Mouse (Mus musculus) spleen, postnatal 10 days (tissue): ENCODE data around the gene Cox6b1.

ENCODE experiments used
- DNase-seq, 2 experiments: peaks; one replicate each; pipeline ENCODE4 v3.0.0; 2021 to 2022; ENCODE audit warnings: low spot score in 2 of 2

Gene Cox6b1

DNA sequence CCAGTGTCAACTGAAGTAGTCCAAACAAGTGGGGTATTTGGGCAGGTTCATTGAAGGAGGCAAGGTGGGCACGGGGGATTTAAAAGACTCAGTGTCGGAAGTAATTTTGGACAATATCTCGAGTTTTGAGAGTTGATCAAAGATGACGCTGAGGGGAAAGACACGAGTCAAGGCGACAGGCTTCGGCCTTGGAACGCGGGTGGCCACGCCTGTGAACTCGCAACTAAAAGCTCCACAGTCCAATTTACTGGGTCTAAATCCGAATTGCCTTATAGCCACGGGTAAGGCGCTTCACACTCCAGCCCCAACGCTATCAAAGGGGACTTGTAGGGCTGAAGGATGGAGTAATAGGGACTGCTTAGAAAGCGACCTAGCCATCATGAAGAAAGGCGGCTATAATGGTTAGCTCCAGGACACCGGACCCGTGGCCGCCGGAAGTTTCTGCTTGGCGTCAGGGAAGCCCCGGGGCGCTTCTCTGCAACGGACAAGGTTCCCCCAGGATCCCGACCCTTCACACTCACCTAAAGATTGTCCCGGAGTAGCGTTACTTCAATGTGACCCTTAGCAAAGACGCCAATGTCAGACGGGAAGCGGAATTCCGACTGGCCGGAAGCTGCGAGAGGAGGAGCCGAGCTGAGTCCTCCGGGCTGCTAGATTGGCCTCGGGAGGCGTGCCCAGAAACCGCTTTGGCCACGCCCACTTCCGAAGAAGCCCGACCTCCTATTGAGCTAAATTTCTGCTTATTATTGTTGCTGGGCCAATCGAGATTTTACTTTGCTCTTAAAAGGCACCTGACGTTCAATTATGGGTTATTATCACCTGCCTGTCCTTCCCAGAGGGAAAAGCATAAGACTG lies at the start of gene Cox6b1:
Gene Cox6b1, minus strand, starts transcription at position 622 of the 855 bp plus-strand sequence.
- peak; percentile 77 to 92 for DNase-seq

DNA sequence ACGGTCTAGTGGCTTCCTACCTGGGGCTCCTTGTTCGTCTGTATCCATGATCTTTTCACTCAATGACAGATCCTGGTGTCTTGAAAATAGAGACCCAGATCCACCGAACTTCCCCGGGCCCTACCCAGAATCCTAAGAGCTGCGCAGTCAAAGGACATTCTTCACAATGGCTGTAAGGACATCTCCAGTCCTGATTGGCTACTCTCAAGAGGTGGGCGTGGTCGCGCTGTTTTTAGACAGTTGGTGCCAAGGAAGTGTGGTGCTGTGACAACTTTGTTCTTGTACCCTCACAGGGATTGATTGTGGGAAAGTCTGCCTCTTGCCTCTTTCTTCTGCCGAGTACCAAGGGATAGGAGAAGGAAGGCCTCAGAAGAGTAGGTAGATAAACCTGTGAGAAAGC lies 45.5 kb upstream of the Cox6b1 start, which contains the start of gene Pmis2:
Gene Pmis2, minus strand, starts transcription at position 126 of the 400 bp plus-strand sequence.
- DNase-seq: no peak

DNA sequence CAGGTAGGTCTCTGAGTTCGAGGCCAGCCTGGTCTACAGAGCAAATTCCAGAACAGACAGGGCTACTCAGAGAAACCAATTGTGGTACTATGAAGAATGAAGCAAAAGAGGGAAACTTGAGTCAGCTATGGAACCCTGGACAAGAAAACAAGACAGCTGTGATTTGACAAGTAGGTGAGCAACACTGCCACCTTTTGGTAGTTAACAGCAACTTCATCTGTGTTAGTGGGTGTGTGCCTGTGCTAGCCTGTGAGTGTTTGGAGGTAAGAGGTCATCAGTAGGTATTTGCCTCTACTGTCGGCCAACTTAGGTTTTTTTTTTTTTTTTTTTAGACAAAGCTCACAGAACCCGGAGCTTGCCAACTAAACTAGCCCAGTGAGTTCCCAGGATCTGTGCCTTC lies 43.3 kb upstream of the Cox6b1 start:
- DNase-seq: no peak

DNA sequence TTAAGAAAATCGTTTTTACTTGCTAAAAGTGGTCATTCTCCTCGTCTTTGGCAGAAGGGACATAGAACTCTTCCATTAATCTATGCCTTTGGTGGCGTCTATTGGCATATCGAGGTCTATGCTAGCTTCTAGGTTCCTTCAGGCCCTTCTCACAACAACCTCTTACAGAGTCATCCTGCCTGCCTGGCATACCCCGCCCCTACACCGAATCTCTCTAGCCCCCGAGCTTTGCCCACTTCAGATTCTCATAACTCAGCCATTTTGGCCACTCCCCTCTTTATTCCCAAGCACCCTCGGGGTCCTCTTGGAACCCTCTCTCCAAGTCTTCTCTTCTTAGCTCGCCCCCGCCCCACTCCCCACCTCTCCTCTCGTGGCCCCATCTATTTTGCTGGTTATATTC lies 39.4 kb upstream of the Cox6b1 start:
- DNase-seq: peak in 1 of 2 experiments; percentile 18

DNA sequence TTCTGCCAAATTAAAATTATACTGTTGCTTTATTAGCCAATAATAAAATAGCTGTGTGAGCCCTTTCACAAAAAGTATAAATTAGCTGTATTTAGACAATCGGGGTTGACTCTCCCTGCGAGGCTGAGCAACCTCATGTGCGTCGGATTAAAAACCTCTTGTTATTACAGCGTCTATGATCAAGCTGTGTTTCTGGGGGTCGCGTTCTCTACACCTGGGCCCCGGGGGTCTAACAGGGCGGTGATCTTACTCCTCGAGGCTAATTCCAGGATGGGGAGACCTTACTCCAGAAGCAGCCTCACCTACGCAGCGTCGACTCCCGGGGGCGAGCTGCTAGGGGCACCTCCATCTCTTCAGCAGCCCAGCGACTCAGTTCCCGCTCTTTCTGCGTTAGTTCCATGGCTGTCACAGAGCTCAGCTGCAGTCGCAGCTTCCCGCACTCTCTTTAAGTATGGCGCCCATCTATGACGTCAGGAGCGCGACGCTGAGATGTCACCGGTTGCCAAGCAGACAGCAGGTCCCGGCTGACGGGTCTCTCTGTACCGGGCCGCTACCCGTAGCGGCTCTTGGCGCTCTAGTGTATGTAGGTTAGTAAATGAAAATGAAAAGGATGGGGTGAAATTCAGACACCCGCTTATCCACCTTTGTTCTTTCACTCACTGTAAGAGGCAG lies 38.7 kb upstream of the Cox6b1 start, which contains the start of gene Haus5:
Gene Haus5, minus strand, starts transcription at position 466 of the 672 bp plus-strand sequence.
- DNase-seq: peak; percentile 89 to 94

DNA sequence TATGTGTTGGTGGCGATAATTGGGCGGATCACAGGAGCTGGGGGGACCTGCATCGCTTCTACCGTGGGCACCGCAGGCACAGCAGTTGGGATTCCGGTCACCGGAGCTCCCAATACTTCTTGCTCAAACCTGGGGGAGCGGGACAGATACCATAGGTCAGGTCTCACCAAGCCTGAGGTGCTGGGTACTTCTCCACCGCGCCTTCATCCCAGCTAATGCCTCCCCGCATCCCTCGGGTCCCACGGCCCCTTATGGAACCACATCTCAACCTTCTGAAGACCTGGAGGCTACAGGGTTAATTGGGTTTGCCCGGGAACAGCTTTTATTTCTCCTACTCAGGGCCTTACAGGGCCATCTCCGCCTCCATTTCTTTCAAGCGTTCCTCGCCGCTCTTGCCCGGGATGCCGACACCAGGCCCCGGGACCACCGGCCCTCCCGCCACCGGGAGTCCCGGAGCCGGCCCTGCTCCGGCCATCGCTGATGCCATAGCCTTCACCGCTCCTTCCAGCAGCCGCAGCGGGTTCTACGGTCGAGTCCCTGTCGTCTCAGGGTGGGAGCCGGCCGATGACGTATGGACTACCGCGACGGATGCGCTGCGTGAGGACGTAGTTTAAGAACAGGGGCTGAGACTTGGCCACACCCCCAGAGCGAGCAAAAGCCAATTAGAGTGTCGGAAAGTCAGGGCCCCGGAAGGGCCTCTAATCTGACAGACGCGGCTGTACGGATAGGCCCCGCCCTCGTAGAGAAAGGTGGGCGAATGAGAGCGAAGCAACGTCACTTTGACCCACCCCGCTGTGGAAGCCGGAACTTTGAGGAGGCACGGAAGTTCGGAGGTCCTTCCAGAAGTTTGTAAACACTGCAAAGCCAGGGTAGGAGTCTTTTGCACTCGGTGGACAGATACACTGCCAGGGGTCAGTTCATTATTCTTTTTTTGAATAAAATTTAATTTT lies 23.9 kb upstream of the Cox6b1 start, which contains the start of gene Rbm42:
Gene Rbm42, minus strand, starts transcription at position 727 of the 950 bp plus-strand sequence.
- DNase-seq: peak; percentile 95 to 99

DNA sequence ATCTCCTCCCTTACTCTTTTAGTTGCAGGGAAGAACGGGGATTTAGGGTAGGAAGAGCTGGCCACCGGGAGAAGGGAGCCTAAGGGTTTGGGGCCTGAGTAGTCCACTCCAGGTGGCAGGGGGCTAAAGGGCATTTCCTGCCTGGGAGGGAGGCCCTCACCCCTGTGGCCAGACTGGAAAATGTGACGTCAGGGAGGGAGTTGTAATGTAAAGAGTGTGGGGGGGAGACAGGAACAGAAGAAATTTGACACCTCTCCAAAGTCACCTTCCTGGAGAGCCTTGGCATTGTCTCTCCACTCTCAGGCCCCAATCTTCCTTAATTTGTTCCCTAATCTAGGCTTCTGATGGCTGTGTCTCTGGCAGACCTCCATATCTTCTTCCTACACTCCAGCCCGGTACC lies 13.1 kb upstream of the Cox6b1 start:
- no peak for DNase-seq

DNA sequence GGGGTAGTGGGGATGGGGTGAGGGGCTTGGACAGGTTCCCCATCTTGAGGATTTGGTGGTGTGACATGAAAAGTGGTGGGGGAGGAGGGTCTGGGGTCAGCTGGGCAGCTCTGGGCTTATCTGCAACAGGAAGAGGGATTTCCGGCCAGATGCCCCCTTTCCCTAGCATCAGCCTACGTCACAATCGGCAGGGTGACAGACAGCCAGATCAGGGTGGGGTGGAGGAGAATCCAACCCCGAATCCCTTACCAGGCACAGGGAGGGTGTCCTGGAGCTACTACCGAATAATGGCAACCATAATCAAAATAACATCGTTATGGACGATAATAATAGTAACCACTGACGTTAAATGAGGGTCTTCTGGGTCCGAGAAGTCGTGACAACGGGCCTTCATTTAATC lies 10.4 kb upstream of the Cox6b1 start:
- DNase-seq: no peak

DNA sequence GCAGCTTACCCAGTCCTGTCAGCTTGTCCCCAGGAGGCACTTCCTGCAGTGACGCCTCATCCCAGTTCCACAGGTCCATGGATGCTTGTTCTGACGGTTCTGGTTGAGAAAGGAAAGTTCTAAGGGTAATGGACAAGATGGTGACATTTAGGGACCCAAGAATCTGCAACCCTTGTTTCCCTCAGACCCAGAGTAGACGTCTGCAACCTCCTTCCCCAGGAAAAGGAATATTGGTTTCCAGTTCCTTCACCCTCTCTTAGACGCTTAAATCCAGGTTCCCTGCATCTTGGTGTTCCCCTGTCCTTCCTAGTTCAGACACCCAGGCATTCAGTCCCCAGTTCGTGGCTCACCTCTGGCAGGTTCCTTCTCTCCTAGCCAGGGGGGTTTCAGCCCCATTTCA lies 9.8 kb upstream of the Cox6b1 start, which contains the start of gene Etv2:
Gene Etv2, minus strand, starts transcription at position 101 of the 400 bp plus-strand sequence.
- DNase-seq: no peak

DNA sequence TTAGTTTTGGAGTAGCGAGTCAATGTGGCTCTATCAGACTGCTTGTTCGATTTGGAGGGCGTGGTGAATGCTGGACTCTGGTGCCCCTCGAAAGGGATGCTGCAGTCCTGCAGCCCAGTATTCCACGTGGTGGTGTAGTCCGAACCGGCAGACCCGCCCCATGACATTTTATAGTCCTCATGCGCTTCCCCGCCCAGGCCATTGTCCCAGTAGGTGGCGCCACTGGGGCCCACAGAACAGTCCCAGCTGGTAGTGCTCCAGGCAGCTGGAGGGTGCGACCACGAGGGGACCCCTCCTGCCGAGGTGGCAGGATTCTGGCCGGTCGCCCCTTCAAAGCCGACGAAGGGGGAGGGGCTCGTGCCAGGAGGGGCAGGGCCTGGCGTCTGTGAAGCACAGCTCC lies 8.7 kb upstream of the Cox6b1 start:
- peak; percentile 38 to 82 for DNase-seq

DNA sequence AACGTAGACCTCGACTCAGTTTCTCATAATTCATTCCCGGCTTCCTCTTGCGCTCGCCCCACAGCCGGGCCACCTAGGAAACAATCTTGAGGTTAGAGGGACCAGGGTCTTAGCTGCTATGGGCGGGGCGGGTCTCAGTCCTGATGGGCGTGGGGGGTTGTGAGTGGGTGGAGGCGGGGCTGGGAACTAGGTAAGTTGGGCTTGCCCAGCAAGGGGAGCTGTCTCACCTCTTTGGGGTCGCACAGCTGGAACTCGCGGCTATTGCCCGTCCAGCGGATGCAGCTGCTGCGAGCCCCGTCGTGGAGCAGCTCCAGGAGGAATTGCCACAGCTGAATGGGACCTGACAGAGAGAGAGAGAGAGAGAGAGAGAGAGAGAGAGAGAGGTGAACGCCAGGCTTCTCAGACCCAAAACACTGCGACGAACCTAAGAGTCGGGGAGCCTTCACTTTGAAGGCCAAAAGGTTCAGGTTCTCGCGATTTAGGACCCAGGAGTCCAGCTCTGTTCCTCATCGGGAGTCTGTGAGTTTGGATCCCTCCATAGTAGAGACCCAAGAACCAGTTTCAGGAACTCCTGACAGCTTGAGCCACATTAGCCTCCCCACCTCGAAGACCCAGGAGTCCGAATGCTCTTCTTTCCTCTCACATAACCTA lies 7.9 kb upstream of the Cox6b1 start:
- no peak for DNase-seq

DNA sequence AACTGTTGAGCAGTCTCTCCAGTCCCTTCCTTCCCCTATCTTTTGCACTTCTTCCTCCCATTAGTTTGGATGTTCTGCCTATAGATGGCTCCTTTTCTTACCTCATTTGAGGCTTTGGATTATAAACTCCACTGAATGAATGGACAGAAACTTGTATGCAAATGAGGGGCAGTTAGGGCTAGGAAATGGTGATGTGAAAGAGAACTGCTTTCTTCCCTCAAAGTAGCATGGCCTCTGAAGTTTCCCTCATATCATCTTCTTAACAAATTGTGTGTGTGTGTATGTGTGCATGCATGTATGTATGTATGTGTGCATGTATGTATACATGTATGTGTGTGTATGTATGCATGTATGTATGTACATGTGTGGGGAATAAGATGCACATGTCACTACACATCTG lies 3.1 kb upstream of the Cox6b1 start:
- DNase-seq: no peak

DNA sequence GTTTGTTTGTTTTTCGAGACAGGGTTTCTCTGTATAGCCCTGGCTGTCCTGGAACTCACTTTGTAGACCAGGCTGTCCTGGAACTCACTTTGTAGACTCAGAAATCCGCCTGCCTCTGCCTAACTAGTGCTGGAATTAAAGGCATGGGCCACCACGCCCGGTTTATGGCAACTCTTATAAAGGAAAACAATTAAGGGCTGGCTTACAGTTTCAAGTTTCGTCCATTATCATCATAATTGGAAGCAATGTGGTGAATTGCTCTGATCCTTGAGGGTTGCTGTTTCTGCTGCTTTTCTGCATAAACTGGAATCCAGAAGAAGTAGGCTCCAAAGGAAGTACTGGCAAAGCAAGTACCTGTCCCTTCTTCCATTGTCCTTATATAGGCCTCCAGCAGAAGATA lies 696 bp upstream of the Cox6b1 start:
- no peak for DNase-seq

DNA sequence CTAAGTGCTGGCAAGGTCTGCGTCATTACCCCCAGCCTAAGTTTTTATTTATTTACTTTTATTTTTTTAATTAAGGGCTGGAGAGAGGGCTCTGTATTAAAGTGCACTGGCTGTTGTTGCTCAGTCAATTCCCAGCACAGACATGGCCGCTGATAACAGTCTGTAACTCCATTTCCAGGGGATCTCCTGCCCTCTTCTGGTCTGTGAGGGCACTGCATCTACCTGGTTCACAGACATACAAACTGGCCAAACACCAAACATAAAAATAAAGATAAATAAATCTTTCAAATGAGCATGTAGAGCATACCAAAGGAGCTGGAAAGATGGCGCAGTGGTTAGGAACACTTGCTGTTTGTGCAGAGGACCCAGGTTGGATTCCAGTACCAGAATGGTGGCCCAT lies 6.7 kb downstream of the Cox6b1 start:
- DNase-seq: peak; percentile 22 to 67

DNA sequence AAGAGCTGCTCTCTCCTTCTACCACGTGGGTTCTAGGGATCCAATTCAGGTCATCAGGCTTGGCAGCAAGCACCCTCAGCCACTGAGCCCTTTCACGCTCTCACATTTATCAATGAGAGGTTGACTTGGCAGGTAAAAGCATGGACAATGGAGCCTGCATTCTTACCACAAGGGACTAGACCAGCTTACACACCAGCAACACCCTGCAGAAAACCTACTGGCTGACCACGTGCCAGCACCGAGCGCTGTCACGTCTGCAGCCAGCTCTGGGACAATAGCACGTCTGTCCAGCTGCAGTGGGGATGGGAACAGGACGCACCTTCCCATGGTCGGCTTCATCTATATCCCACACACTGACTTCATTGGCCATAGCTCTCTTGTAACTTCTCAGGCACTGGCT lies 7.3 kb downstream of the Cox6b1 start:
- no peak for DNase-seq

DNA sequence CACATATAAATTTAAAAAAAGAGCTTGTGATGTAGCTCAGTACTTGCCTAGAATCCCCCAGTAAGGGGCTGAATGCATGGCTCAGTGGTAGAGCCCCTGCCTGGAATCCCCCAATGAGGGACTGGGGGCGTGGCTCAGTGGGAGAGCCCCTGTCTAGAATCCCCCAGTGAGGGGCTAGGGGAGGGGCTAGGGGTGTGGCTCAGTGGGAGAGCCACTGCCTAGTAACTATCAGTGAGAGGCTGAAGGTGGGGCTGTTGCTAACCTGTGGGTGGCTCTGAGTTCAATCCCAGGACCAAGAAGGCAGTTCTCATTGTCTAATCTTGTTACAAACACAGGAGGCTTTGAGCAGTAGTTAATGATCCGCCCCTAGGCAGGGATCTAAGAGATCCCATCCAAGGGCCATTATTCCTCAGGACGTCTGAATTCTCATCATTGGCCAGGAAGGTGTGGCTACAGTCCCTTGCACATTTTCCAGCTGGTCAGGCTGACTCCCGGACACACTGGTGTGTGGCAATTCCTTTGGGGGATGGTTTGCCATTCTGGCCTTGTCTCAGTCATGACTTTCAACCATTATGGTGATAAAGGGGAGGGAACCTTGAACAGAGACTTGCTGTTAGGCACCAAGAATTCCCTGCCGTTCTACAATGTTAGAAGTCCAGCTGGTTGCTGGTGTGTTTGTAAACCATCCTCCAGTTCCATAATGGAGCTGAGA lies 10.7 kb downstream of the Cox6b1 start:
- DNase-seq: no peak

DNA sequence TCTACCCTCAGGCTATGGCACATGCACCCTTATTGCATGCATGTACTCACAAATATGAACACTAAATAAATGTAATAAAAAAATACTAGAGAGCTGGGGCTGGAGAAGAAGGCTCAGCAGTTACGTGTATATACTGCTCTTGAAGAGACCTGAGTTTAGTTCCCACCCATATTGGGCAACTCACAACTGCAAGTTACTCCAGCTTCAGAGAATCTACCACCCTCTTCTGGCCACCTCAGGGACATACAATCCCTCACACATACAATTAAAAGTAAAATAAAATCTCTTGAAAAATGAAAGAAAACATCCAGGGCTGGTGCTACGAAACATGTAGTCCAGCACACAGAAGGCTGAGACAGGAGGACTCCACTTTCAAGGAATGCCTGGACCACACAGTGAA lies 11.5 kb downstream of the Cox6b1 start:
- DNase-seq: no peak

DNA sequence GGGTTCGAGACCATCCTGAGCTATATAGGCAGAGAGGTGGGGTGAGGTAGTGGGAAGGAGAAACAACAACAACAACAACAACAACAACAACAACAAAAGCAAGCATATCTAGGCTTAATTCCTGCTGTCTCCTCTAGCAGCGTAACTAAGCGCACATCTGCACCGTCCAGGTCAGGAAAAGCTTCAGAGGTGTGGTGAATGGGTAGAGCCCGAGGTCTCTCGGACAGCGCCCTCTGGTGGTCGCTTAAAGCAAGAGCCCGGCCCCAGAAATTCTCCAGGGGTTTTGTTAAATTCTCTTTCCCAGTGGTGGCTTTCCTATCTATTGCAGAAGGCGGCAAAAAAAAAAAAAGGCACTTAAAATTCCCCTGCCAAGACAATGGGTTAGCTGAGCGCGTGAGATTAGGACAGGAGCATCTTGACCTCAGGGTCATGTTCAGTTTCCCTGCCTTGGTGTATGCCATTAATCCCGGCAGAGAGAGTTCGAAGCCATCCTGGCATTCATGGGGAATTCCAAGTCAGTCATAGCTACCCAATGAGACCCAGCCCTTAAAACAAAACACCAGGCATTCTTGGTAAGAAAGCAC lies 12.3 kb downstream of the Cox6b1 start:
- peak; percentile 55 to 82 for DNase-seq

DNA sequence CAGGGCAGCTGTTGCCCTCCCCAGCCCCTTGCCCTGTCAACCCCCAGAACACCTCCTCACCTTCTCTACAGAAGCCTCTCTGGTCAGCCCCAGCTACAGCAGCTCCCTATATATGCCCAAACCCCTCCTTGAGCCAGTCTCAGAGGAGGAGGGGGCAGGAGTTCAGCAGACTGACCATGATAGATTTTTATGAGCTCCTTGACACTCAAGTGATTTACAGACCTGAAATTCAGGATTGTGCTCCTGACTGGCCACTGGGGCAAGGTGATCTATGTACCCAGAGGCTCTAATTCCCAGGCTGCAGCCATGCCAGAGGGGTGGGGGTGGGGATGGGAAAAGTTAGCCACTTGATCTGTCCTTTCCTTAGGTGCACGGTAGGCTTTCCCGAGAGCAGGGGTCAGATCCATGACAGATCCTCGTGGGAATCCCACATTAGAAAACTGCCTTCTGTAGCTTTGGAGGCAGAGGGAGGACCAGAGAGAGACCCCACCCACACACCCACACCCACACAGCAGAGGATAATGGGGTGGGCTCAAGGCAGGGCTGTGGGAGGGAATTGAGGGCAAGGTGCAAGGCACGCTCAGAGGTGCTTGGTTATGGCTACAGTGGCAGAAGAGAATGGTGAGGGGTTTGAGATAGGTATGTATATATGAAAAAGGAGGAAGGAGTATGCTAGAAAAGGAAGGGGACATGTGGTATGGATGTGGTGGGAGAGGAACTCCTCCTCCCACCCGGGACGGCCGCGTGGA lies 13.1 kb downstream of the Cox6b1 start, which contains the start of gene Upk1a:
Gene Upk1a, minus strand, starts transcription at position 194 of the 749 bp plus-strand sequence.
- no peak for DNase-seq
